Mouse (Mus musculus) duodenum, adult 2 months (tissue): ENCODE data around the gene Igfbpl1. TPM values are rescaled to one million over a fixed set of nuclear protein-coding genes. Genes with fewer than 3 reads are reported as not detected.

ENCODE experiments used
- polyA plus RNA-seq: library from polyadenylated mRNA; depleted of rRNA; stranded (reverse); fragments of >200 nt; gene quantifications from 2 replicates; pipeline ENCODE4 v1.2.3, GENCODE M21; 2012; ENCODE audit warnings: low replicate concordance; rRNA removed

Gene Igfbpl1
- 0.14 TPM in 1 of 2 replicates, not detected in the other for polyA plus RNA-seq

GRCm38 (mm10) chr4:45826275-45827040 lies at the start of gene Igfbpl1:
Igfbpl1 (minus strand) TSS chr4:45826923.

GRCm38 (mm10) chr4:45848109-45848824 lies 21.5 kb upstream of the Igfbpl1 start, which contains the start of gene Stra6l:
Stra6l (plus strand) TSS chr4:45848664.

DNA sequence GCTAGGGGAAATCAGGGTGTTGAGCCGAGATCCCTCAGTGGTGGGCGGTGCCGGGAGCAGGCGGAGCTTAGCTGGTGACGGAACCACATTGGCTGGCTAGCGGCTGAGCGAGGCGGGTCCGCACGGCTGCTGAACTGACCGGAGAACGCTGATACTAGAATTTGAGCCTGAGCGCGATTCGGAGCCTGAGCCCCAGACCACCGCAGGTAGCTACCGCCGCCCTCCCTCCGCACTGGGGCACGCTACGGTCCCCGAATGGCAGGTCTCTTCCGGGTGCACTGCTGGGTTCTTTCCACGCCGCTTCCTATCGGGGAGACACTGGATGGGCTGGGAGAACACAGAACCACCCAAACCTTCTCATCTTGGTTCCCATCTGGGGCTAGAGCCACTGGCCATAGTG lies 27.8 kb downstream of the Igfbpl1 start, which contains the start of gene Aldh1b1:
Gene Aldh1b1, plus strand, starts transcription at position 59 of the 400 bp plus-strand sequence.

Other genes starting within 250 kb of the Igfbpl1 start
- 113 and 182 TPM in 2 replicates for gene Aldh1b1, start 27.9 kb downstream of the Igfbpl1 start, polyA plus RNA-seq
- gene Stra6l, start 21.7 kb upstream of the Igfbpl1 start, polyA plus RNA-seq = 3.4 and 5.2 TPM in 2 replicates
- not detected in 2 replicates for gene Ccdc180, start 63.4 kb upstream of the Igfbpl1 start, polyA plus RNA-seq
- gene Tdrd7, start 138.4 kb upstream of the Igfbpl1 start, polyA plus RNA-seq = 7.2 and 15.6 TPM in 2 replicates
- gene Tmod1, start 212.0 kb upstream of the Igfbpl1 start, polyA plus RNA-seq = 0.98 and 1.9 TPM in 2 replicates